Mouse (Mus musculus) testis, postnatal 10 days (tissue): Measurements from ENCODE around the gene Olfr118.
"Not testable (repeated sequence)": the region's sequence is repeated elsewhere in the genome, so short reads cannot be mapped to it uniquely, and the experiment has no call there.

ENCODE experiments used
- DNase-seq: peaks from one replicate; pipeline ENCODE4 v3.0.0; 2021; ENCODE audit warnings: low spot score

The Olfr118 gene

DNA sequence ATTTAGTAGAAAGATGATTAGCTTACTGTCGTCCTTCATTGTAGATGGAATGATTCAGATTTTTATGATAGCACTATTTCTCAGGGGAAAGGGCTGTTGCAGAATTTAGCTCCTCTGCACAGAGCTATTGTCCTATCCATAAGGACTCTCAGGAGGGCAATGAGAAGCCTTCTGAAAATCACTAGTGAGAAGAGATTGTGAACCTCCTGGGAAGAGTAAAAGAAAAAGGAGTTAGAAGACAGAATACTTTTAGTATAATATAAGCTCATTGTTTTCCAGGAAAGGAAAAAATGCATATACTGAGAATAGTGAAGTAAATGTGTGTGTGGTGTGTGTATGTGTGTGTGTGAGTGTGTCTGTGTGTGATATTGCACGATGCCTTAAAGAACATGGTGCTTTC is at the start of gene Olfr118:
Gene Olfr118 (plus strand): TSS at position 301 of the 400 bp plus-strand sequence.
- no peak for DNase-seq

DNA sequence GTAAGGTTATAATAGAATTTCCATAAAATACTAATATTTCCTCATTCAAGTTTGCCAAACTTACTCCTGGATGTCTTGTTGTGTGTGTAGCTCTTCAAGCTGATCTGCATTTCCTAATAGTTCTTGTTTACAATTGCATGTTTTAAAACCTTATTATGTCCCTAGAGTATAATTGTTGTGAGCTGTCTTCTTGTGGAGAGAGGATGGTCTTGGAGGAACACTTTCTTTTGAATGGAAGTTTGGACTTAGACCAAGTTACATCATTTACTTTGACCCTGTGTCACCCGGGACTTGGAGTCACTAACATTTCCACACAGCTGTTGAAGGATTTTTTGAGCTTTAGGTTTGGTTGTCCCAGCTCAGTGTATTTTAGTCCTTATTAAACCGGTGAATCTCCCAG is 39.8 kb upstream of the Olfr118 start, which contains the start of the genes Olfr115 and Olfr116:
Gene Olfr115 (minus strand): TSS at position 101 of the 400 bp plus-strand sequence.
Gene Olfr116 (minus strand): TSS at position 191 of the 400 bp plus-strand sequence.
- DNase-seq, result no peak

DNA sequence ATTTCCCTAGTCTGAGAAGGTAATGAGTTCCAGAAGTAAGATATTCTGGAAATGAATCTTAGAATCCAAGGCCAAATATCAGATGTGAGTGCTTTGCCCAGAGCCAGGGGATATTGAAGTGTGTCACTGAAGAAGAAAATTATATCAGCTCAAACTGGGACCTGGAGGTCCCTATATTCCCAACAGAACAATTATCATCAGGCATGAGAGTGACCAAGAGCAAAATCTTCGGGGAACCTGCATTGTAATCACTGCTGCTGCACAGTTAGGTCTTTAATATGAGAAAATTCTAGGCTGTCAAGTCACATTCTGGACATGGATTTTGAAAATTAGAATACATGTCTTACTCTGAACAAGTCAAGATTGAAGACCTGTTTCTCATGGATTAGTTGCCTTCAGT is 3.1 kb upstream of the Olfr118 start, which contains the start of gene Olfr117:
Gene Olfr117 (minus strand): TSS at position 101 of the 400 bp plus-strand sequence.
- no peak for DNase-seq

DNA sequence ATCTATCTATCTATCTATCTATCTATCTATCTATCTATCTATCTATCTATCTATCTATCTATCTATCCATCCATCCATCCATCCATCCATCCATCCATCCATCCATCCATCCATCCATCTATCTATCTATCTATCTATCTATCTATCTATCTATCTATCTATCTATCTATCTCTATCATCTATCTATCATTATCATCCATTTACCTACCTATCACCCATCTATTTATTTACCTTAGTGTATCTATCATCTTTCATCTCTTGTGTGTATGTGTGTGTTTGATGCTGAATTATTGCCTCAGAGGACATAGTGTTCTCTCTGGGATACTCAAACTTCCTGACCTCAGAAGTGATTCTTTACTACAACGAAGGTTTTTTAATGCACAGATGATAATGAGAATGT is 29.5 kb downstream of the Olfr118 start, which contains the start of gene Olfr119:
Gene Olfr119 (plus strand): TSS at position 301 of the 400 bp plus-strand sequence.
- DNase-seq, result not testable (repeated sequence)

- no peak for DNase-seq
Observed at GRCm38 (mm10) chr17:37721508-37721907, 54.7 kb downstream of the Olfr118 start, which contains the start of gene Olfr120. Olfr120 (plus strand) TSS chr17:37721808.
